Comparison of ENCODE assay signal across 9 mouse cellular contexts in the genomic region with DNA sequence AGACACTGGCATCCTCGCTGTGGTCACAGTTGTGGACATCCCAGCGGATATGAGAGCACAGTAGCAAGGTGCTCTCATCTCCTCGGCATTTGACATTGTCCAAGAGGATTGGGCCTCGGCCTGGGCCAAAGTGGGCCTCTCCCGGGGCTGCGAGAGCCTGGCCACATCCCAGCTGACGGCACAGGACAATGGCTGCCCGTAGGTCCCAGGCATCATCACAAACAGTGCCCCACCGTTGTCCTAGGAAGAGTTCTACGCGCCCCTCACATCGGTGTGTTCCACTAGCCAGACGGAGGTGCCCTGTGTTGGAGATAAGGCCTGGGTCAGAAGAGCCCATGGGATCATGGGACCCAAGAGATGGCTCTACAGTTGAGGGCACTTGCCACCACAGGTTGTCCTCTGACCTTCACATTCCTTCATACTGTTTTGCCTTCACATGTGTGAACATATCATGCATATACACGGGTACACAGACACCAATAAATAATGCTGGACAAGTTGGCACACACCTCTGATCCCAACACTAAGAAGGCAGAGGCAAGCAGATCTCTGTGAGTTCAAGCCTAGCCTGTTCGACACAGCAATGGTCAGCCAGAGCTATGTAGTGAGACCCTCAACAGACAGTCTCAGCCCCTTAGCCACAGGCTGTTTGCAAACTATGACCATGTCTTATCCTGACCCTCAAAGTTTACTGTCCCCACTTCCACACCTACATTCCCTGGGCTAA. TPM values are rescaled to one million over a fixed set of nuclear protein-coding genes. Genes with fewer than 3 reads are reported as not detected.
A peak's percentile ranks its signal among the peaks of the same experiment; 100 is the strongest.
DNase-seq lines count a peak whose midpoint lies in the region; ATAC-seq lines count a peak whose summit lies in the region.
"Had no signal": no experiment of that assay in that cellular context is flagged by ENCODE, and none has a peak within 500 bp of the region (broad histone marks: within the 10 kb centered on the region; RNA-seq: fewer than 3 reads in every experiment).

No protein-coding gene starts in this region.

- H3K4me1 ChIP-seq in erythroblast, embryonic 14.5 days (ENCODE audit: control insufficient read depth), result peaks cover 83% of the 10 kb centered on the region
- peaks cover 4% of the 10 kb centered on the region; the same call in 1 of the 2 replicates for H3K4me1 ChIP-seq in neural tube, embryonic 11.5 days (ENCODE audit: control insufficient read depth, insufficient read depth, low read length)
- H3K4me1 ChIP-seq in stomach, embryonic 16.5 days (ENCODE audit: control insufficient read depth, insufficient read depth, low read length), result peaks cover 32% of the 10 kb centered on the region

- peak overlapping the region; percentile 82 for H3K4me3 ChIP-seq in erythroblast, embryonic 14.5 days (replicated peaks)
- no peak overlapping the region for H3K4me3 ChIP-seq in neural tube, embryonic 11.5 days (ENCODE audit: low read depth, low read length)
- H3K4me3 ChIP-seq in stomach, embryonic 16.5 days (replicated peaks; ENCODE audit: low read length), result no peak overlapping the region

- peaks cover 12% of the 10 kb centered on the region for H3K27me3 ChIP-seq in erythroblast, embryonic 14.5 days (ENCODE audit: control insufficient read depth)
- peaks cover 6% of the 10 kb centered on the region; the same call in 1 of the 2 replicates for H3K27me3 ChIP-seq in neural tube, embryonic 11.5 days (ENCODE audit: control insufficient read depth, insufficient read depth, low read length)
- H3K27me3 ChIP-seq in stomach, embryonic 16.5 days (ENCODE audit: control insufficient read depth, insufficient read depth, low read length), result no peaks in the 10 kb centered on the region

- H3K9ac ChIP-seq in neural tube, embryonic 11.5 days (ENCODE audit: low read length), result no peak overlapping the region; the same call in 1 of the 2 replicates
- no peak overlapping the region; the same call in 1 of the 2 replicates for H3K9ac ChIP-seq in stomach, embryonic 16.5 days (ENCODE audit: low read length)

- 94% methylated on average over 15 of the region's 15 CpGs for WGBS in neural tube, embryonic 11.5 days
- WGBS in stomach, embryonic 16.5 days, result 96% methylated on average over 15 of the region's 15 CpGs

- no peak for ATAC-seq in erythroblast, adult 5-6 weeks (replicated peaks; ENCODE audit: low FRiP score, poor library complexity, severe bottlenecking)
- no peak for ATAC-seq in neural tube, embryonic 11.5 days (ENCODE audit: insufficient read depth, low FRiP score, low TSS enrichment)
- ATAC-seq in stomach, embryonic 16.5 days (ENCODE audit: insufficient read depth, low FRiP score), result no peak

- H3K4me2 ChIP-seq in neural tube, embryonic 11.5 days (ENCODE audit: low read depth), result no peak overlapping the region
- peak overlapping the region; percentile 95; the same call in 1 of the 2 replicates for H3K4me2 ChIP-seq in stomach, embryonic 16.5 days (ENCODE audit: low read depth, low read length)

- no peaks in the 10 kb centered on the region for H3K9me3 ChIP-seq in erythroblast, embryonic 14.5 days (ENCODE audit: control insufficient read depth, low read length)
- H3K9me3 ChIP-seq in neural tube, embryonic 11.5 days (ENCODE audit: control insufficient read depth, low read length), result no peaks in the 10 kb centered on the region
- H3K9me3 ChIP-seq in stomach, embryonic 16.5 days (replicated peaks; ENCODE audit: control insufficient read depth, low read length), result no peaks in the 10 kb centered on the region

- H3K36me3 ChIP-seq in erythroblast, embryonic 14.5 days (ENCODE audit: control insufficient read depth), result peaks cover 8% of the 10 kb centered on the region
- H3K36me3 ChIP-seq in neural tube, embryonic 11.5 days (ENCODE audit: control insufficient read depth, insufficient read depth, low read length), result no peaks in the 10 kb centered on the region
- peaks cover 3% of the 10 kb centered on the region; the same call in 1 of the 2 replicates for H3K36me3 ChIP-seq in stomach, embryonic 16.5 days (ENCODE audit: control insufficient read depth, insufficient read depth, low read length)

- intact Hi-C loops in left cerebral cortex, postnatal 36 days (cut with DNase I), result no loop called here

- 0 out of 2 replicates have a peak overlapping the region, but pooled peaks have one; percentile 96 for H3K27ac ChIP-seq in neural tube, embryonic 11.5 days (ENCODE audit: low read depth, low read length)
- H3K27ac ChIP-seq in stomach, embryonic 16.5 days (ENCODE audit: low read length), result peak overlapping the region; percentile 99; the same call in 1 of the 2 replicates

- DNase-seq in neural tube, embryonic 11.5 days (ENCODE audit: low spot score), result no peak
- no peak for DNase-seq in neural tube, embryonic 10.5 days (ENCODE audit: extremely low spot score, low spot score)
- DNase-seq in liver, result peak; percentile 30
- DNase-seq in left cerebral cortex, postnatal 36 days (ENCODE audit: low spot score in 2 of 2), result no peak
- no peak for DNase-seq in gastrocnemius, adult 8-10 months (ENCODE audit: low spot score in 2 of 2)
- DNase-seq: left cerebral cortex, postnatal 4 days had no signal

RNA-seq across cellular contexts. Expression of a gene that starts 13.3 kb away (rescaled TPM):
- polyA plus RNA-seq in erythroblast, embryonic 14.5 days (2012), result 0.03 and 0.27 TPM in 2 replicates
- 6.0 and 6.3 TPM in 2 replicates for total RNA-seq in erythroblast, adult 5-6 weeks (2015; ENCODE audit: low replicate concordance)
- 0.56 TPM in 1 of 2 replicates, not detected in the other for total RNA-seq in erythroblast, adult 5-6 weeks (2017; ENCODE audit: low replicate concordance)
- polyA plus RNA-seq in neural tube, embryonic 11.5 days (2014; fragmentation: Nextera tagmentation; extraction: Ambion mirVana), result 1.8 TPM in 2 replicates
- 1.4 and 2.9 TPM in 2 replicates for polyA plus RNA-seq in stomach, embryonic 16.5 days (2015; fragmentation: Nextera tagmentation; extraction: Ambion mirVana)
- total RNA-seq in left cerebral cortex, postnatal 36 days (2021), result 1 to 10 TPM; 1.4 TPM
- under 1 TPM in 3 of 4 experiments, not detected in 1; 0.29 to 0.65 (median 0.53) TPM for total RNA-seq in gastrocnemius, adult 8-10 months (2022)

RNA-seq across cellular contexts. Expression of a gene that starts 18.8 kb away (rescaled TPM):
- not detected in 2 replicates for polyA plus RNA-seq in erythroblast, embryonic 14.5 days (2012)
- not detected in 2 replicates for total RNA-seq in erythroblast, adult 5-6 weeks (2015; ENCODE audit: low replicate concordance)
- total RNA-seq in erythroblast, adult 5-6 weeks (2017; ENCODE audit: low replicate concordance), result not detected in 2 replicates
- polyA plus RNA-seq in neural tube, embryonic 11.5 days (2014; fragmentation: Nextera tagmentation; extraction: Ambion mirVana), result not detected in 2 replicates
- 1.8 and 2.0 TPM in 2 replicates for polyA plus RNA-seq in stomach, embryonic 16.5 days (2015; fragmentation: Nextera tagmentation; extraction: Ambion mirVana)
- total RNA-seq in left cerebral cortex, postnatal 36 days (2021), result not detected
- not detected for total RNA-seq in gastrocnemius, adult 8-10 months (2022)
- total RNA-seq: left cerebral cortex, postnatal 4 days had no signal

RNA-seq across cellular contexts. Expression of a gene that starts 26.7 kb away (rescaled TPM):
- 5.0 and 5.6 TPM in 2 replicates for polyA plus RNA-seq in erythroblast, embryonic 14.5 days (2012)
- total RNA-seq in erythroblast, adult 5-6 weeks (2015; ENCODE audit: low replicate concordance), result 14.8 and 40.5 TPM in 2 replicates
- total RNA-seq in erythroblast, adult 5-6 weeks (2017; ENCODE audit: low replicate concordance), result 17.3 and 17.9 TPM in 2 replicates
- polyA plus RNA-seq in neural tube, embryonic 11.5 days (2014; fragmentation: Nextera tagmentation; extraction: Ambion mirVana), result 191 and 196 TPM in 2 replicates
- 195 and 199 TPM in 2 replicates for polyA plus RNA-seq in stomach, embryonic 16.5 days (2015; fragmentation: Nextera tagmentation; extraction: Ambion mirVana)
- 1,000 to 10,000 TPM; 1,175 to 1,315 TPM for total RNA-seq in left cerebral cortex, postnatal 36 days (2021)
- total RNA-seq in gastrocnemius, adult 8-10 months (2022), result 100 to 1,000 TPM; 306 to 315 (median 309) TPM

RNA-seq across cellular contexts. Expression of a gene that starts 33.5 kb away (rescaled TPM):
- polyA plus RNA-seq in erythroblast, embryonic 14.5 days (2012), result 0.84 and 0.97 TPM in 2 replicates
- 3.8 and 22.1 TPM in 2 replicates for total RNA-seq in erythroblast, adult 5-6 weeks (2015; ENCODE audit: low replicate concordance)
- 2.3 TPM in 1 of 2 replicates, not detected in the other for total RNA-seq in erythroblast, adult 5-6 weeks (2017; ENCODE audit: low replicate concordance)
- 31.4 and 31.8 TPM in 2 replicates for polyA plus RNA-seq in neural tube, embryonic 11.5 days (2014; fragmentation: Nextera tagmentation; extraction: Ambion mirVana)
- 23.7 and 24.5 TPM in 2 replicates for polyA plus RNA-seq in stomach, embryonic 16.5 days (2015; fragmentation: Nextera tagmentation; extraction: Ambion mirVana)
- total RNA-seq in left cerebral cortex, postnatal 36 days (2021), result 1 to 10 TPM; 7.7 to 8.4 TPM
- total RNA-seq in gastrocnemius, adult 8-10 months (2022), result 1 to 10 TPM; 6.4 to 7.8 (median 7.1) TPM

Comparison
In these comparisons a context has a peak if more than half of its experiments do, and no peak if none do; other contexts are left out.
1. RNA of a gene that starts 26.7 kb away (total RNA-seq): 1,175 to 1,315 TPM in left cerebral cortex, postnatal 36 days and 306 to 315 TPM in gastrocnemius, adult 8-10 months; 14.8 to 40.5 TPM in erythroblast, adult 5-6 weeks; every median in the first group is over 4 times any median in the second.